Mouse (Mus musculus) spleen, adult 2 months (tissue): Measurements from ENCODE around the gene Dnajc9. TPM values are rescaled to one million over a fixed set of nuclear protein-coding genes. Genes with fewer than 3 reads are reported as not detected.

Experiments
- DNase-seq, 2 experiments: peaks; one replicate each; pipeline versions ENCODE4 v3.0.0 to v3.0.0-alpha.2; 2012 to 2021; ENCODE audit warnings: low spot score in 2 of 2, low read depth in 1 of 2
- H3K27ac ChIP-seq: fragments of 200-500 bp; 2 replicates; pipeline ENCODE4 v1.5.1; 2012; ENCODE audit warnings: low read length, inconsistent platforms; ENCODE audit not compliant: insufficient read depth
- H3K27me3 ChIP-seq: fragments of 200-500 bp; 2 replicates; pipeline ENCODE4 v1.6.1; 2012; ENCODE audit warnings: mild to moderate bottlenecking, moderate library complexity, low read length, inconsistent platforms; ENCODE audit not compliant: control insufficient read depth, insufficient read depth
- H3K36me3 ChIP-seq: fragments of 200-500 bp; 2 replicates; pipeline ENCODE4 v1.6.1; 2012; ENCODE audit warnings: mild to moderate bottlenecking, low read length, inconsistent platforms; ENCODE audit not compliant: control insufficient read depth, insufficient read depth
- H3K4me1 ChIP-seq: fragments of 200-500 bp; 2 replicates; pipeline ENCODE4 v1.6.1; 2011; ENCODE audit warnings: inconsistent platforms; ENCODE audit not compliant: control insufficient read depth, insufficient read depth, insufficient read length
- H3K4me3 ChIP-seq: fragments of 200-500 bp; 2 replicates; pipeline ENCODE4 v1.5.1; 2011; ENCODE audit warnings: mild to moderate bottlenecking, inconsistent platforms; ENCODE audit not compliant: insufficient read depth, insufficient read length; ENCODE audit errors: extremely low read depth
- CTCF ChIP-seq: fragments of 200-500 bp; IDR thresholded peaks from 2 replicates; pipeline ENCODE4 v1.5.1; 2011; ENCODE audit warnings: mild to moderate bottlenecking, inconsistent platforms; ENCODE audit not compliant: insufficient read depth, insufficient read length, insufficient replicate concordance; ENCODE audit errors: extremely low read depth
- POLR2A ChIP-seq: fragments of 200-500 bp; IDR thresholded peaks from 2 replicates; pipeline ENCODE4 v1.6.1; 2011; ENCODE audit warnings: low read depth, low read length, inconsistent platforms
- WGBS: fragments of 180-500 bp; shearing (Covaris S2); methylation state at CpG from one replicate; pipeline ENCODE4 v1.1.7; 2018; 5-methylcytosine and 5-hydroxymethylcytosine counted together
- polyA plus RNA-seq: library from polyadenylated mRNA; depleted of rRNA; stranded (reverse); fragments of >200 nt; gene quantifications from 2 replicates; pipeline ENCODE4 v1.2.3, GENCODE M21; 2012; rRNA removed

Gene Dnajc9
- polyA plus RNA-seq, 1 experiment, result 50.8 TPM

- TF ChIP-seq CTCF, result no peak
- no peak for TF ChIP-seq POLR2A
- 97% methylated on average over 5 of the region's 5 CpGs for WGBS
- Histone ChIP-seq H3K36me3 (peaks cover 14% of the 10 kb centered on the region), H3K27ac (no peak overlapping the region), H3K27me3 (no peaks in the 10 kb centered on the region), H3K4me1 (no peaks in the 10 kb centered on the region; the same call in 1 of the 2 replicates), H3K4me3 (no peak overlapping the region)
- DNase-seq, result no peak
Measured at GRCm38 (mm10) chr14:20339415-20339814, 49.3 kb downstream of the Dnajc9 start.

Other genes with a start within 250 kb of the Dnajc9 start
- gene Kcnk5, start 207.1 kb downstream of the Dnajc9 start, polyA plus RNA-seq, result 7.4 and 7.8 TPM in 2 replicates
- not detected in 2 replicates for gene Kcnk16, start 119.7 kb downstream of the Dnajc9 start, polyA plus RNA-seq
- 7.2 and 7.8 TPM in 2 replicates for gene Nudt13, start 94.2 kb downstream of the Dnajc9 start, polyA plus RNA-seq
- gene Ecd, start 40.8 kb downstream of the Dnajc9 start, polyA plus RNA-seq, result 13.2 and 14.2 TPM in 2 replicates
- gene Fam149b, start 40.7 kb downstream of the Dnajc9 start, polyA plus RNA-seq, result 12.6 and 15.4 TPM in 2 replicates
- gene Mrps16, start 4.7 kb upstream of the Dnajc9 start, polyA plus RNA-seq, result 27.6 and 39.6 TPM in 2 replicates
- not detected in 2 replicates for gene Cfap70, start 63.3 kb upstream of the Dnajc9 start, polyA plus RNA-seq
- 36.5 and 44.8 TPM in 2 replicates for gene Anxa7, start 91.2 kb upstream of the Dnajc9 start, polyA plus RNA-seq
- gene Mss51, start 108.0 kb upstream of the Dnajc9 start, polyA plus RNA-seq, result 0.65 and 0.97 TPM in 2 replicates
- gene Ppp3cb, start 157.7 kb upstream of the Dnajc9 start, polyA plus RNA-seq, result 6.0 and 6.5 TPM in 2 replicates